Mouse (Mus musculus) bone marrow, adult 2 months (tissue): ENCODE data around the gene Kcnmb3.

Experiments
- CTCF ChIP-seq: fragments of 200-500 bp; IDR thresholded peaks from 2 replicates; pipeline ENCODE4 v1.5.1; 2011; ENCODE audit warnings: low read length, control low read depth; ENCODE audit not compliant: control insufficient read depth, insufficient read depth
- POLR2A ChIP-seq: fragments of 200-500 bp; IDR thresholded peaks from 2 replicates; pipeline ENCODE4 v1.6.1; 2011; ENCODE audit warnings: low read depth, mild to moderate bottlenecking, control low read depth, low read length, borderline replicate concordance; ENCODE audit not compliant: control insufficient read depth

- no peak for TF ChIP-seq POLR2A
- TF ChIP-seq CTCF, result no peak
These were observed 43.7 kb upstream of the Kcnmb3 start for GRCm38 (mm10) chr3:32535692-32536091.
